8 mouse cellular contexts compared by ENCODE assay signal in genomic region chr11:115163568-115164150, GRCm38 (mm10). TPM values are rescaled to one million over a fixed set of nuclear protein-coding genes. Genes with fewer than 3 reads are reported as not detected.
A peak's percentile ranks its signal among the peaks of the same experiment; 100 is the strongest.
DNase-seq lines count a peak whose midpoint lies in the region; ATAC-seq and TF ChIP-seq lines count a peak whose summit lies in the region.

No protein-coding gene starts in this region.

- H3K9me3 ChIP-seq in forebrain, embryonic 14.5 days (replicated peaks; ENCODE audit: control insufficient read depth, low read length): no peaks in the 10 kb centered on the region
- H3K9me3 ChIP-seq in kidney, embryonic 16.5 days (ENCODE audit: low read length): 0 out of 2 replicates have a peak, but pooled peaks cover 2% of the 10 kb centered on the region
- H3K9me3 ChIP-seq in megakaryocyte, embryonic 14.5 days: no peaks in the 10 kb centered on the region

- WGBS in forebrain, embryonic 14.5 days: under 1% methylated on average over 47 of the region's 47 CpGs
- under 1% methylated on average over 47 of the region's 47 CpGs for WGBS in kidney, embryonic 16.5 days
- WGBS in thymus, adult 2 months: under 1% methylated on average over 47 of the region's 47 CpGs

- TF ChIP-seq POLR2A in thymus, adult 2 months (IDR thresholded peaks at IDR 0.05; ENCODE audit: control insufficient read depth, extremely low read depth, insufficient read depth, low read length, poor library complexity): no peak

- H3K27me3 ChIP-seq in forebrain, embryonic 14.5 days (replicated peaks; ENCODE audit: control insufficient read depth, insufficient read depth, low read length): peaks cover 16% of the 10 kb centered on the region
- no peaks in the 10 kb centered on the region; the same call in 1 of the 2 replicates for H3K27me3 ChIP-seq in kidney, embryonic 16.5 days (ENCODE audit: insufficient read depth, low read length)
- no peaks in the 10 kb centered on the region for H3K27me3 ChIP-seq in megakaryocyte, embryonic 14.5 days (replicated peaks)
- H3K27me3 ChIP-seq in thymus, adult 2 months (ENCODE audit: control insufficient read depth, insufficient read depth, low read length): no peaks in the 10 kb centered on the region

- H3K4me3 ChIP-seq in forebrain, embryonic 14.5 days (ENCODE audit: low read depth, low read length): peak overlapping the region; percentile 52
- peak overlapping the region; percentile 83 for H3K4me3 ChIP-seq in kidney, embryonic 16.5 days (ENCODE audit: low read length)
- H3K4me3 ChIP-seq in megakaryocyte, embryonic 14.5 days (replicated peaks): peak overlapping the region; percentile 99
- H3K4me3 ChIP-seq in thymus, adult 2 months (ENCODE audit: control insufficient read depth, insufficient read depth, low read length): peak overlapping the region; percentile 81

- intact Hi-C loops in gastrocnemius, postnatal 14 days (cut with DNase I; ENCODE audit: low total_unique reads): no loop called here

- TF ChIP-seq CTCF in thymus, adult 2 months (IDR thresholded peaks at IDR 0.05; ENCODE audit: borderline replicate concordance, control insufficient read depth, extremely low read depth, insufficient read depth, low read length, poor library complexity): no peak

- peak; percentile 62 for ATAC-seq in forebrain, embryonic 14.5 days
- ATAC-seq in kidney, embryonic 16.5 days (ENCODE audit: low FRiP score, low TSS enrichment): peak; percentile 6; the same call in 1 of the 2 replicates

- peak overlapping the region; percentile 58 for H3K9ac ChIP-seq in forebrain, embryonic 14.5 days (ENCODE audit: low read length)
- H3K9ac ChIP-seq in kidney, embryonic 16.5 days (replicated peaks; ENCODE audit: low read length): peak overlapping the region; percentile 81

- DNase-seq in gastrocnemius, postnatal 14 days: peak; percentile 45
- DNase-seq in gastrocnemius, adult 18-20 months (ENCODE audit: low spot score): no peak
- peak; percentile 55 for DNase-seq in NIH3T3 (ENCODE audit: low read depth)
- DNase-seq in forebrain, embryonic 14.5 days (ENCODE audit: low spot score): peak; percentile 58
- peak; percentile 75 for DNase-seq in thymus, adult 2 months
- DNase-seq in left cerebral cortex, adult 11 months (ENCODE audit: low spot score): no peak

- no peak overlapping the region for H3K27ac ChIP-seq in forebrain, embryonic 14.5 days (ENCODE audit: low read depth, low read length)
- peak overlapping the region; percentile 83 for H3K27ac ChIP-seq in kidney, embryonic 16.5 days (ENCODE audit: low read length)
- peak overlapping the region; percentile 61 for H3K27ac ChIP-seq in thymus, adult 2 months (ENCODE audit: control insufficient read depth, insufficient read depth, low read length)

- no peaks in the 10 kb centered on the region for H3K36me3 ChIP-seq in forebrain, embryonic 14.5 days (ENCODE audit: control insufficient read depth, insufficient read depth, low read length)
- H3K36me3 ChIP-seq in kidney, embryonic 16.5 days (ENCODE audit: insufficient read depth, low read length): no peaks in the 10 kb centered on the region
- H3K36me3 ChIP-seq in megakaryocyte, embryonic 14.5 days (replicated peaks; ENCODE audit: low read length): peaks cover 62% of the 10 kb centered on the region
- H3K36me3 ChIP-seq in thymus, adult 2 months (ENCODE audit: control insufficient read depth, insufficient read depth, low read length): peaks cover 5% of the 10 kb centered on the region

- H3K4me2 ChIP-seq in forebrain, embryonic 14.5 days (ENCODE audit: low read length): peak overlapping the region; percentile 80
- H3K4me2 ChIP-seq in kidney, embryonic 16.5 days (replicated peaks; ENCODE audit: low read depth, low read length): peak overlapping the region; percentile 90

- peaks cover 12% of the 10 kb centered on the region; the same call in 1 of the 2 replicates for H3K4me1 ChIP-seq in forebrain, embryonic 14.5 days (ENCODE audit: control insufficient read depth, insufficient read depth, low read length)
- peaks cover 31% of the 10 kb centered on the region for H3K4me1 ChIP-seq in kidney, embryonic 16.5 days (ENCODE audit: insufficient read depth, low read length)
- H3K4me1 ChIP-seq in megakaryocyte, embryonic 14.5 days: peaks cover 84% of the 10 kb centered on the region
- peaks cover 61% of the 10 kb centered on the region for H3K4me1 ChIP-seq in thymus, adult 2 months (replicated peaks; ENCODE audit: control insufficient read depth, insufficient read depth, low read length)

RNA-seq across cellular contexts. Expression of gene Slc9a3r1, which starts 0.5 kb away (rescaled TPM):
- 1 to 10 TPM; 4.9 to 5.9 TPM for total RNA-seq in gastrocnemius, postnatal 14 days (2021)
- 1 to 10 TPM; 1.6 to 1.9 TPM for total RNA-seq in gastrocnemius, adult 18-20 months (2021)
- polyA plus RNA-seq in forebrain, embryonic 14.5 days (2014; fragmentation: Nextera tagmentation; extraction: Ambion mirVana): 39.4 and 48.4 TPM in 2 replicates
- polyA plus RNA-seq in kidney, embryonic 16.5 days (2015; fragmentation: Nextera tagmentation; extraction: Ambion mirVana): 165 and 170 TPM in 2 replicates
- polyA plus RNA-seq in megakaryocyte, embryonic 14.5 days (2012; ENCODE audit: insufficient read depth, low replicate concordance): 123 and 223 TPM in 2 replicates
- polyA plus RNA-seq in thymus, adult 2 months (2012; rRNA removed): 202 and 207 TPM in 2 replicates

RNA-seq across cellular contexts. Expression of gene Tmem104, which starts 23.6 kb away (rescaled TPM):
- total RNA-seq in gastrocnemius, postnatal 14 days (2021): 1 to 10 TPM; 4.5 to 4.9 TPM
- total RNA-seq in gastrocnemius, adult 18-20 months (2021): 1 to 10 TPM; 7.5 to 7.9 TPM
- polyA plus RNA-seq in forebrain, embryonic 14.5 days (2014; fragmentation: Nextera tagmentation; extraction: Ambion mirVana): 6.3 and 8.5 TPM in 2 replicates
- 11.7 and 13.8 TPM in 2 replicates for polyA plus RNA-seq in kidney, embryonic 16.5 days (2015; fragmentation: Nextera tagmentation; extraction: Ambion mirVana)
- polyA plus RNA-seq in megakaryocyte, embryonic 14.5 days (2012; ENCODE audit: insufficient read depth, low replicate concordance): 9.2 and 14.1 TPM in 2 replicates
- 24.1 and 26.8 TPM in 2 replicates for polyA plus RNA-seq in thymus, adult 2 months (2012; rRNA removed)

RNA-seq across cellular contexts. Expression of gene Nat9, which starts 24.0 kb away (rescaled TPM):
- 10 to 100 TPM; 13.1 to 14.0 TPM for total RNA-seq in gastrocnemius, postnatal 14 days (2021)
- 10 to 100 TPM; 12.6 to 20.2 TPM for total RNA-seq in gastrocnemius, adult 18-20 months (2021)
- 19.5 and 20.4 TPM in 2 replicates for polyA plus RNA-seq in forebrain, embryonic 14.5 days (2014; fragmentation: Nextera tagmentation; extraction: Ambion mirVana)
- polyA plus RNA-seq in kidney, embryonic 16.5 days (2015; fragmentation: Nextera tagmentation; extraction: Ambion mirVana): 28.0 and 29.7 TPM in 2 replicates
- 23.4 and 27.1 TPM in 2 replicates for polyA plus RNA-seq in megakaryocyte, embryonic 14.5 days (2012; ENCODE audit: insufficient read depth, low replicate concordance)
- 9.8 and 11.8 TPM in 2 replicates for polyA plus RNA-seq in thymus, adult 2 months (2012; rRNA removed)

RNA-seq across cellular contexts. Expression of gene Cd300lf, which starts 29.9 kb away (rescaled TPM):
- not detected for total RNA-seq in gastrocnemius, postnatal 14 days (2021)
- not detected for total RNA-seq in gastrocnemius, adult 18-20 months (2021)
- not detected in 2 replicates for polyA plus RNA-seq in forebrain, embryonic 14.5 days (2014; fragmentation: Nextera tagmentation; extraction: Ambion mirVana)
- 0.52 and 0.53 TPM in 2 replicates for polyA plus RNA-seq in kidney, embryonic 16.5 days (2015; fragmentation: Nextera tagmentation; extraction: Ambion mirVana)
- 1.2 and 3.4 TPM in 2 replicates for polyA plus RNA-seq in megakaryocyte, embryonic 14.5 days (2012; ENCODE audit: insufficient read depth, low replicate concordance)
- 8.4 and 10.4 TPM in 2 replicates for polyA plus RNA-seq in thymus, adult 2 months (2012; rRNA removed)

Comparison
In these comparisons a context has a peak if more than half of its experiments do, and no peak if none do; other contexts are left out.
1. DNase-seq: peak in gastrocnemius, postnatal 14 days (single experiment), NIH3T3 (single experiment), forebrain, embryonic 14.5 days (single experiment) and thymus, adult 2 months (single experiment); none in gastrocnemius, adult 18-20 months (single experiment) and left cerebral cortex, adult 11 months (single experiment).
2. Peak in every context shown above with its lines, with median percentiles within 50 percentile points of each other: H3K4me3 ChIP-seq.